Mouse (Mus musculus): ENCODE data around the gene Trmt1. TPM values are rescaled to one million over a fixed set of nuclear protein-coding genes. Genes with fewer than 3 reads are reported as not detected.

Gene Trmt1
- total and polyA plus RNA-seq, 3 experiments: 77.0 to 160 (median 157) TPM

DNA sequence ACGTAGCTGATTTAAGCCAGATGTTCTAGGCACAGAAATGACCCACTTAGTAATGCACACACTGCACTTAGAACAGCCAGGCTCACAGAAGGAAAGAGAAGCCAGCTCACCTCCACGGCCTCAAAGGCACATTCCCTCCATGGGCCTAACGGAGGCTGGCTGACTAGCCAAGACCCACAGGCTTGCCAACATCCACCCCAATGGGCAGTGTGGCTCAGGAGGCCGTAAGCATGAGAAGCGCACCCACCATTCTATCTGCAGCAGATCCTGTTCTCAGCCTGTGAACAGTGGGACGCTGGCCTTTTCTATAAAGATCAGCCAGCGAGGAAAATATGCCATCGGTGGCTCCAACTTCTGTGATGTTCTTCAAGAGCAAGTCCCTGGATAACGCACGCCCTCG is 30.7 kb downstream of the Trmt1 start:
- H3K4me1 ChIP-seq (ENCODE audit: control insufficient read depth in 1 of 2, insufficient read depth in 2 of 2): peaks cover 3 to 23% of the 10 kb centered on the region in 2 experiments; a peak in 3 of 4 replicates
- dilution Hi-C loops (cut with MboI; ENCODE audit: extremely low pct_ligation_motif_present, extremely low pct_unique_long_range_greater_than_20kb, low sequenced_read_pairs): no loop called here
- in situ Hi-C loops (cut with MboI; ENCODE audit: low pct_ligation_motif_present, low pct_unique_long_range_greater_than_20kb, low sequenced_read_pairs): loop anchor here (10.0 kb wide), 1 partner anchor 98 kb away; no protein-coding TSS in a partner anchor
- H3K27ac ChIP-seq (ENCODE audit: insufficient read depth, low read depth): no peak overlapping the region
- peaks cover 64% of the 10 kb centered on the region for H3K27me3 ChIP-seq (replicated peaks)
- H3K9ac ChIP-seq (ENCODE audit: insufficient read depth, low read depth): no peak overlapping the region
- H3K4me2 ChIP-seq (ENCODE audit: insufficient read depth, low read depth, poor library complexity, severe bottlenecking): no peak overlapping the region
- no peak overlapping the region for H3K4me3 ChIP-seq (replicated peaks in 1 of 3; ENCODE audit: low read depth in 2 of 3, low read length in 2 of 3, poor library complexity in 1 of 3)
- H3K9me3 ChIP-seq (replicated peaks; ENCODE audit: low read length): no peaks in the 10 kb centered on the region
- TF ChIP-seq RCOR1 (conservative IDR thresholded peaks at IDR 0.05; ENCODE audit: low read depth, low read length) (no peak), EP300 (IDR thresholded peaks at IDR 0.05; ENCODE audit: low read length) (no peak), ZC3H11A (IDR thresholded peaks at IDR 0.05; ENCODE audit: low read depth, low read length) (no peak), IRF4 (IDR thresholded peaks at IDR 0.05; ENCODE audit: low read depth, low read length) (no peak), MAX (IDR thresholded peaks at IDR 0.05; ENCODE audit: low read length) (no peak), POLR2A (IDR thresholded peaks at IDR 0.05; ENCODE audit: low read depth, low read length) (no peak), MYC (IDR thresholded peaks at IDR 0.05; ENCODE audit: low read depth, low read length) (no peak), ZNF384 (IDR thresholded peaks at IDR 0.05; ENCODE audit: low read depth, low read length) (no peak), ELF1 (IDR thresholded peaks at IDR 0.05; ENCODE audit: low read depth, low read length) (no peak), SMC3 (IDR thresholded peaks at IDR 0.05; ENCODE audit: low read depth, low read length) (no peak), ZMIZ1 (IDR thresholded peaks at IDR 0.05; ENCODE audit: low read depth, low read length) (no peak)
- no peaks in the 10 kb centered on the region for H3K36me3 ChIP-seq (replicated peaks in 1 of 2; ENCODE audit: control insufficient read depth in 1 of 2, insufficient read depth in 1 of 2, low read length in 1 of 2)
- DNase-seq (ENCODE audit: extremely low read depth): no peak
- no peaks in the 10 kb centered on the region for H3K79me2 ChIP-seq (replicated peaks; ENCODE audit: control insufficient read depth, extremely low read depth, insufficient read depth, poor library complexity, severe bottlenecking)

DNA sequence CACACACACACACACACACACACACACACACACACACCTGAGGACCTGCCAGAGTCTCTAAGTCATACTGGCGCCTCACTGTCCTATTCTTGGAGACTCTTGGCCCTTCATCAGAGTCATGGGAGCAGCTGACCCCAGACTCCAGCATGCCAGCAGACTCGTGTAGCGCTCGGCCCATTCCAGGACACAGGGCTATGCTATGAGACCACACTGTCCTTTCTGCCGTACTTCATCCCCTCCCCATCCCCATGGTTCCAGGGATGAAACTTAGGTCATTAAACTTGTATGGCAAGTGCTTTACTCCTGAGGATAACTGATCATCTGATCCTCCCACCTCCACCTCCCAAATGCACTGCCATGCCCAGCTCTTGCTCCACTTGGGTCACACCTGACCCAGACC is 32.4 kb downstream of the Trmt1 start:
- H3K36me3 ChIP-seq (replicated peaks in 1 of 2; ENCODE audit: control insufficient read depth in 1 of 2, insufficient read depth in 1 of 2, low read length in 1 of 2): no peaks in the 10 kb centered on the region
- in situ Hi-C loops (cut with MboI; ENCODE audit: low pct_ligation_motif_present, low pct_unique_long_range_greater_than_20kb, low sequenced_read_pairs): loop anchor here (10.0 kb wide), 1 partner anchor 96 kb away; no protein-coding TSS in a partner anchor
- DNase-seq (ENCODE audit: extremely low read depth): no peak
- no peak overlapping the region for H3K4me2 ChIP-seq (ENCODE audit: insufficient read depth, low read depth, poor library complexity, severe bottlenecking)
- dilution Hi-C loops (cut with MboI; ENCODE audit: extremely low pct_ligation_motif_present, extremely low pct_unique_long_range_greater_than_20kb, low sequenced_read_pairs): no loop called here
- H3K4me3 ChIP-seq (replicated peaks in 1 of 3; ENCODE audit: low read depth in 2 of 3, low read length in 2 of 3, poor library complexity in 1 of 3): no peak overlapping the region
- no peaks in the 10 kb centered on the region for H3K79me2 ChIP-seq (replicated peaks; ENCODE audit: control insufficient read depth, extremely low read depth, insufficient read depth, poor library complexity, severe bottlenecking)
- no peak for TF ChIP-seq MAFK (IDR thresholded peaks at IDR 0.05; ENCODE audit: insufficient replicate concordance, low read length)
- TF ChIP-seq ELF1 (IDR thresholded peaks at IDR 0.05; ENCODE audit: low read depth, low read length): no peak
- TF ChIP-seq MAZ (IDR thresholded peaks at IDR 0.05; ENCODE audit: low read depth, low read length): no peak
- TF ChIP-seq JUND (conservative IDR thresholded peaks at IDR 0.05; ENCODE audit: low read depth, low read length): no peak
- TF ChIP-seq NELFE (IDR thresholded peaks at IDR 0.05; ENCODE audit: low read depth, low read length): no peak
- TF ChIP-seq E2F4 (IDR thresholded peaks at IDR 0.05; ENCODE audit: insufficient replicate concordance, low read depth, low read length): no peak
- no peaks in the 10 kb centered on the region for H3K9me3 ChIP-seq (replicated peaks; ENCODE audit: low read length)
- H3K27ac ChIP-seq (ENCODE audit: insufficient read depth, low read depth): no peak overlapping the region
- H3K4me1 ChIP-seq (ENCODE audit: control insufficient read depth in 1 of 2, insufficient read depth in 2 of 2): peaks cover 11 to 20% of the 10 kb centered on the region in 2 experiments
- no peak overlapping the region for H3K9ac ChIP-seq (ENCODE audit: insufficient read depth, low read depth)
- H3K27me3 ChIP-seq (replicated peaks): peaks cover 59% of the 10 kb centered on the region
